Mouse (Mus musculus) kidney, postnatal 10 days (tissue): ENCODE measurements around the gene Hoxa3.

Experiments used
- DNase-seq: peaks from one replicate; pipeline ENCODE4 v3.0.0; 2021; ENCODE audit warnings: mixed read lengths

Gene Hoxa3

DNA sequence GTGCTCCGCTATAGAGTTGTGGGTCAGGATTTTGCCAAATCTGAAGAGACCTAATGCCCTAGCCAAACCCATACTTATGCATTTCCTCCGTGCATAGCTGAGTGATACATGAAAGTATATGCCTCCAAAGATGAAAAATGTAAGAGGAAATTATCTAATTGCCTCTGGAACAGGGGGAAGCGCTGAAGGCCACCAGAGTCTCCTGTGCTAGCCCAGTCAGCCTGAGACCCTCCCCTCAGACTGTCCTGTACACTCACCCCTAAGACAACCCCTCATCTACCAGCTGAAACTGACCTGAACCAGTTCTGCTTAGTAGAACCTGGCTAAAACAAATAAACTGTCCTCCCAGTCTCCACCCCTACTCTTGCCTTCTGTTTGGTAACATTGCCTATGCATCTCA, 32.4 kb downstream of the Hoxa3 start:
- peak; percentile 27 for DNase-seq

GRCm38 (mm10) chr6:52180213-52180710, 32.9 kb downstream of the Hoxa3 start:
- peak; percentile 25 for DNase-seq

DNA sequence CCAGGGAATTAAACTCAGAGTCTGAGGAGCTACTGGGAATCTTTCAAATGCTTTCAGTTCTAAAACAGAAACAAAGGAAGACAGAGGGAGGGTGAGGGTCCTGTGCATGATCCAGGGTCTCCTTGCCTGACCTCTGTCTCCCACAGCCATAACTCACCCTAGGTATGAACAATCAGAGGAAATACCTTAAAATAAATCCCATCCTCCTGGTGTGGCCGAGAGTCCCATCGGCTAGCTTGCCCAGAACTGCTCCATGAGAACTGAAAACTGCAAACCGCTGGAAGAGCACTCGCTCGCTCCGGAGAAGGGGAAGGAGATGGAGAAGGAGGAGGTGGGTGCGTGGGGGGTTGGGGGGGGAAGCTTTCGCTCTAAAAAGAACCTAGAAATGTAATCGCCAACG, 33.4 kb downstream of the Hoxa3 start:
- DNase-seq, result peak; percentile 52

- peak; percentile 42 for DNase-seq
Measured at GRCm38 (mm10) chr6:52178918-52179665, 34.0 kb downstream of the Hoxa3 start.

- peak; percentile 20 for DNase-seq
Measured at GRCm38 (mm10) chr6:52177806-52178205, 35.3 kb downstream of the Hoxa3 start.

DNA sequence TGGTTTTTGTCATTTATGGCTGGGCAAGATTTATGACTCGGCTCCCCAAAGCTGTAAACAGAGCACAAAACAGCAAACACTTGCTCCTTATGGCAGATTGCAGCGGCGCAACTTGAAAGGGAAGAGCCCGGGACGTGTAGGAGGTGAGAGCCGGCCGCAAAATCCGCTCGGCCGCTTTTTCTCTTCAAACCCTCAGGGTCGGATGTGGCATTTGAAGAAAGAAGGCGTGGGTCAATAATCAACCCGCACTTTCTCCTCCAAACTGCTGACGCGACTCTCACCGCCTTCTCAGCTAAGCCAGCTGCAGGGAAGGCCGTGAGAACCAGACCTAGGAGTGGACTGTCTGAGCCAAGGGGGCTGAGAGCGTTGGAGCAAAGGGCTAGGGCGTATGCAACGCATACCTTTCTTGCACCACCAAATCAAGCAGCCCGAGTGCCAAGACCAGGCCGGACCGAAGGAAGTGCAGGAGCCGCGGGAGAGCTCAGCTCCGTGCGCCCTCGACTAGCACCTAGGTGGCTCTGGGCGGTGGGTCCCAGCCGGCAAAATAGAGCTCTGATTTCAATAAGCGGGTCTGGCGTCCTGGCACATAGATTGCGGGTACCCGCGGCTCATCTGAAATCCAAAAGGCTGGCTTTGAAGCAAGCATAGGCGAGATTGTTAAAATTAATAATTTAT, 35.9 kb downstream of the Hoxa3 start, which contains the start of gene 5730596B20Rik:
Gene 5730596B20Rik (plus strand): TSS at position 438 of the 675 bp plus-strand sequence.
- peak; percentile 81 for DNase-seq

GRCm38 (mm10) chr6:52176391-52176790, 36.7 kb downstream of the Hoxa3 start:
- DNase-seq, result peak; percentile 34

- DNase-seq, result peak; percentile 87
Measured at GRCm38 (mm10) chr6:52175864-52176263, 37.3 kb downstream of the Hoxa3 start.

DNA sequence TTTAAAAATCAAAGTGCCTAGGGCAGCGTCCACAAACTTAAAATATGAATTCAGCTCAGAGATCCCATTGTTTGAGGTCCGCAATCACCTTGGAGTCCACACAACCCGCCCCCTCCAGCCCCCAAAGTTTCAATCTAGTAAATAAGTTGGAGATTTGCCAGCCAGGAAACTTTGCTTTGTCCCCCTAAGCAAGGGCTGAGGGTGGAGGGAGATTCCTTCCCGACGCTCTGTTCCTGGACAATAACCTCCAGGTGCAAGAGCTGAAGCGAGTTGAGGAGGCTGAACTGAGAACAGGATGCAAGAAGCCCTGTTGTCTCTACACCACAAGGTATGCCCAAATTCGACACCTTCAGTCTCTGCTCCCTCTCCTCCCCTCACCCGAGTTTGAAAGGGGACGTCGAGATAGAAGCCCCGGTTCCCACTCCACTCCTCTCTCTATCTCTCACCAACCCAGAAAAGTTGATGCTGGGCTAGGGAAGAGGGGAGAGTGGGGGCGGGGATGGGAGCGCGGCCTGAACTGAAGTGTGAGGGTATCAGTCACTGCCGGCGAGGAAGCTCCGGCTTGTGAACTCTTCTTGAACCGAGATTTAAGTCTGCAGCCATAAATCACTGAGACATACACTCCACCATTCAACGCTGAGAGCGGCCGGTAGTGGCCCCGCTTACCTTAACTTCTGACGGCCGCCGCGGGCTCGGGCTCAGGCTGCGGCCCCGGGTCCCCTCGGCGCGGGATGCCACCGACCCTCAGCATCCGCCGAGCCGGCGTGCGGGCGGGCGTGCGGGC, 38.0 kb downstream of the Hoxa3 start:
- DNase-seq, result peak; percentile 83

DNA sequence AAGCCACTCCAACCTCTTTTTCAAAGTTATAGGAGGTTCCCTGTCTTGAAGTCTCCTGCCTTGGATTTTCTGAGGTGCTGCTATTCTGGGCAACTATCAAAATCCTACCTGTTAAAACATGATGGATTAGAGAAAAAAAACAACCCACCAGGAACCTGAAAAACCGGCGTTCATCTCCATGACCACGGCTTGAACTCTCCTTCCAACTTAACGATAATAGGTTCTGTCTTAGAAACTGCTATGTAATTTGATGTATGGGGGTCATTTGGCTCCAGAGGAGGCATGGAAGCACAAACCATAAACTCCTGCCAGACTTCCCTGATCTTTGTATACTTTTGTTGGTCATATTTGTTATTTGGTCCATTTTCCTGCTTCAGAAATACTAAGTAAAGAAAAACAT, 39.5 kb downstream of the Hoxa3 start:
- no peak for DNase-seq

DNA sequence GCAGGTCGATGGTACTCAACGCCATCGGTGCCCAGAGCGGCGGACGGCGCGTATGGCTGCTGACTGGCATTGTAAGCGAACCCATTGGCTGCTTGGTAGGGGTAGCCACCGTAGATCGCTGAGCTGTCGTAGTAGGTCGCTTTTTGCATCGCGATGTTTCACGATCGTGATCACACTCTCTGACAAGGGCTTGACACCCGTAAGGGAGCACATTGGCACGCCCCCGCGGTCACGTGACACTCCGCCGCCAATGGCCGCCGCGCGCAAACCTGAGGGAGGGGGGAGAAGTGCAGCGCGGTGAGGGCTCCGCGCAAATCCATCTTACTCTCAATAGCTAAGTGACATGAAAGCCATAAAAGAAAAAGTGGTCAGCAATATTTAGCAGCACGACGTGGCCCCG, 40.6 kb downstream of the Hoxa3 start:
- peak; percentile 97 for DNase-seq

DNA sequence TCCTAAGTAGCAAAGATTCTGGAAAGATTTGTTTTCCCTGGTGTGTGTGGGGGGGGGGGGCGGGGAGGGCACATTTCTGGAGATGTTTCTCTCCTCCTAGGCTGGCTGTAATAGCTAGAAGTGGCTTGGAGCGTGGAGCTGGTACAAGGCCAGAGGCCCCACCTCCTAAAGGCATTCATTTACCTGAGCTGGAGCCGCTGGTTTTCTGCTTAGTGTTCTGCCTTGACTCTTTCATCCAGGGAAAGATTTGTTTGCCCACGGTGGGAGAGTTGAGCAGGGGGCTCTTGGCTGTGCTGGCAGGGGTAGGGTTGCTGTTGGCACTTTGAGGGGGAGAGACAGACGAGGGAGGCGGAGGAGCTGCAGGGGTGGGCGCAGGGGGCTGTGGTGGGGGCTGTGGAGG, 41.2 kb downstream of the Hoxa3 start:
- peak; percentile 59 for DNase-seq

DNA sequence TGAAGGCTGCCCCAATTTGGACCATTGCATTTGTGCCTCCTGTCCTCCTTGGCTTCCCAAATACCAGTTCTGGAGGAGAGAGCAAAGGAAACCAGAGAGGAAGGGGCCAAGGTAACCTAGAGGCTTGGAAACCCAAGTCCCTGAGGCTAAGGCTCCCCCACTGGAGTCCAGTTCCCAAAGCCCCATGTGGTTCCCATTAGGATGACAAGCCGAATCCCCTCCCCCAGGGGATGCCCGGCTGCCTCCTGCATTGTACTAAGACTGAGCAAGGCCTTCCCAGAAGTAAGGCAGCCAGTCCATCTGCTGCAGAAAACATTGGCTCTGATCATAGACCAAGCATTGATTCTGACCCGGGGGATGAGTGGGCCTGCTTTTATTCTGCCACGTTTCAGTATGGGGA, 41.8 kb downstream of the Hoxa3 start:
- peak; percentile 66 for DNase-seq

GRCm38 (mm10) chr6:52170898-52171223, 42.3 kb downstream of the Hoxa3 start:
- no peak for DNase-seq

DNA sequence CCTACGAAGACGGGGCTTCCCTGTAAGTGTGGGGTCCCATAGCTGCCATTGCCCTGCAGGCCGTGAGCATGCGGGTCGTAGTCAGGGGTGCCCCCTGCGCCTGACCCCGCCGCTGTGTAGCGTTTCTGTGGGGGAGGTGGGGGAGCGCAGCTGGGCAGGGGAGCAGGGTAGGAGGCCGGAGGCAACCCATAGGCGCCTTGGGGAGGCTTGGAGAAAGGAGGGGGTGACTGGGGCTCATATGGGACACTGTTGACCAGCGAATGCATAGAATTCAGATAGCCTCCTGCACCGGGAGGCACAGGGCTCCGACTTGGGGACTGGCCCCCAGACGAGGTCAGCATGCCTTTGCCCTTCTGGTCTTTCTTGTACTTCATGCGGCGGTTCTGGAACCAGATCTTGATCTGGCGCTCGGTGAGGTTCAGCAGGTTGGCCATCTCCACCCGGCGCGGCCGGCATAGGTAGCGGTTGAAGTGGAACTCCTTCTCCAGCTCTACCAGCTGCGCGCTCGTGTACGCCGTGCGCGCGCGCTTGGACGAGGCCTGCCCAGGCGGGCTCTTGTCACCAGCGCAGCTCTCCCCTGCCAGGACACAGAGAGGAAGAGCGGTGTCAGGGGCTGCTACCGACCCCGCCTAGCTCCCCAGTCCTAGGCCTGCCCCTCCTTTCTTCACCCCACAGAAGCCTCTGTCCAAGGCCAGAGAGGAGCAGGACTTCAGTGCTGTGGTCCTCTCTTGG, 42.8 kb downstream of the Hoxa3 start:
- peak; percentile 74 for DNase-seq

- DNase-seq, result peak; percentile 43
Measured at GRCm38 (mm10) chr6:52169499-52170165, 43.5 kb downstream of the Hoxa3 start.

DNA sequence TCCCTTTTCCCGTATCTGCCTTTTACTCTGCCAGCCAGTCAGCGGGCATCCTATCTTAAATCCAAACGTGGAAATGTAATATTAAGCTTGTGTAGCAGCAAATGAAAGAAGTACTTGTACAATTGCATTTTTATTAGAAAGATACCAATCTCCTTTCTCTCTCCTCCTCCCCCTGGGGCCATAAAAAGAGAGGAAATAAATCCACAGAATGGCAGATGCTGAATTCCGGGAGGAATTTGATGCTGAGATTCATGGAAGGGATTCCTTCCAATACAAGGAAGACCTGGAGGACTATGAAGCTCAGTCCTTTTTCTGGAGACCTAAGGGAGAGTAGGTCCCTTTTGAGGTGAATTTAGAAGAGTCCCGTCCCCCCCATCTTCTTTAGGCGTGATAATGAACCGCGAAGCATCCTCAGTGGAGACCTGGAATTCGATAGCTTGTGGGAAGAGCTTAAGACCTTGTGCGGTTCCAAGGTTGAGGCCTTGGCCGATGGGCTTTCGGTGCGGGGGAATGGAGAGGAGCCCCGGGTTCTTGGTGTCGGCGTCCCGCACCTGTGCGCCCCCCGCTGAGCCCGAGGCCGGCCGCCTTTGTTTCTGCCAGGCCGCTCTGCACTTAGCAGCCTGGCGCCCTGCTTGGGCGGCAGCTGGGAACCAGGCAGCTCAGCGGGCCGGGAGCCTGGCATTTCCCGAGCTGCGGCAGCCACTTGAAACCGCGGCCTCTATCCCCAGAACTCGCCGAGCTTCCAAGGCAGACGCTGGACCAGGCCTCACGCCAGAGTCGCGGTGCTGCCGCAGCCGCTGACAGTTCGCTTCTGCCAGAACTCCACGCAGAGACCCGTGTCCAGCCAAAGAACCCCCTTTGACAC, 44.7 kb downstream of the Hoxa3 start:
- peak; percentile 73 for DNase-seq

- DNase-seq, result no peak
Measured at GRCm38 (mm10) chr6:52167736-52168161, 45.4 kb downstream of the Hoxa3 start.

- no peak for DNase-seq
Measured at GRCm38 (mm10) chr6:52167176-52167575, 46.0 kb downstream of the Hoxa3 start.

DNA sequence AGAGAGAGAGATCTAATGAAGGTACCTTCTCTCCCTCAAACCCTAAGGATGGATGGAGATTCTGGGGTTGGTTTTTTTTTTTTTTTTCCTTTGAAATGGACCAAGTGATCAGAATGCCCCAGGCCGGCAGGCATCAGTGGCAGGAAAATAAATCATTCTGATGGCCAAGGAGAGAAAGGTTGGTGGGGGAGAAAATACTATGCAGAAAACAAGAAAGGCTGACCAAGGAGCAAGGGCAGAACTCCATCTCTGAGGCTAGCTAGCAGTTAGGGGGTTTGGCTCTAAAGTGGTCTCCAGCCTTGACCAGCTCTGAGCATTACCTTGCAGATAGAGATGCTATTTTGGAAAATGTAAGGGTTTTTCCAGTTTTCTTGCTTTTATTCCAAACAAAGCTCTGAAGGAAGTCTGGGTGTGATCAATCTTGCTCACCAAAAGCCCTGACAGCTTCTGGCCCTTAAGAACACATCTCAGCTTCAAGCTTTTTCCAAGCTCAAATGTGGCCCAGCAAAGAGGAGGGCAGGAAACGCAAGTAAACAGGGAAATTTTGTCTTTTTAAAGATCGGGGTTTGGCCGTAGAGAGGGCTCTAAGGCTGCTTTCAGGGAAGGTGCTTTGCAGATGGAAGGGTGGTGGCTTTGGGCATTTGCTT, 46.6 kb downstream of the Hoxa3 start:
- DNase-seq, result peak; percentile 38
